Mouse (Mus musculus) heart, embryonic 16.5 days (tissue): ENCODE results near the gene Lrp1. TPM values are rescaled to one million over a fixed set of nuclear protein-coding genes. Genes with fewer than 3 reads are reported as not detected.

Experiments used
- ATAC-seq: fragments of 200-750 bp; cut with Nextera tagmentation; replicated peaks from 2 replicates; pipeline ENCODE4 v1.8.0; 2017; ENCODE audit warnings: moderate number of reproducible peaks; ENCODE audit not compliant: insufficient read depth, low FRiP score; ENCODE audit errors: extremely low read depth
- H3K27ac ChIP-seq: fragments of 300-500 bp; sonication (generic); 2 replicates; pipeline ENCODE4 v1.5.1; 2014; ENCODE audit warnings: mild to moderate bottlenecking, low read length, control low read depth, moderate library complexity
- H3K27me3 ChIP-seq: fragments of 300-500 bp; sonication (generic); 2 replicates; pipeline ENCODE4 v1.6.1; 2014; ENCODE audit warnings: low read length, mixed read lengths; ENCODE audit not compliant: control insufficient read depth, insufficient read depth
- H3K36me3 ChIP-seq: fragments of 300-500 bp; sonication (generic); 2 replicates; pipeline ENCODE4 v1.6.1; 2014; ENCODE audit not compliant: control insufficient read depth, insufficient read depth
- H3K4me1 ChIP-seq: fragments of 300-500 bp; sonication (generic); 2 replicates; pipeline ENCODE4 v1.6.1; 2014; ENCODE audit warnings: low read length, mixed read lengths; ENCODE audit not compliant: control insufficient read depth, insufficient read depth
- H3K4me2 ChIP-seq: fragments of 300-500 bp; sonication (generic); 2 replicates; pipeline ENCODE4 v1.6.1; 2014; ENCODE audit warnings: low read depth, mild to moderate bottlenecking, control low read depth, low read length
- H3K4me3 ChIP-seq: fragments of 300-500 bp; sonication (generic); 2 replicates; pipeline ENCODE4 v1.5.1; 2014; ENCODE audit warnings: mild to moderate bottlenecking, control low read depth, low read length
- H3K9ac ChIP-seq: fragments of 300-500 bp; sonication (generic); 2 replicates; pipeline ENCODE4 v1.6.1; 2014; ENCODE audit warnings: low read length, control low read depth
- H3K9me3 ChIP-seq: fragments of 300-500 bp; sonication (generic); replicated peaks from 2 replicates; pipeline ENCODE4 v1.6.1; 2016; ENCODE audit warnings: low read length; ENCODE audit not compliant: control insufficient read depth
- WGBS: fragments of 180-500 bp; shearing (Covaris S2); extraction: QIAGEN DNeasy Blood & Tissue Kit; methylation state at CpG from one replicate; pipeline ENCODE4 v1.1.7; 2014; 5-methylcytosine and 5-hydroxymethylcytosine counted together
- polyA plus RNA-seq: library from polyadenylated mRNA; unstranded; fragments of >200 nt; fragmentation: Nextera tagmentation; extraction: Ambion mirVana; gene quantifications from 2 replicates; pipeline ENCODE4 v1.2.1, GENCODE M21; 2015

Lrp1 gene
- polyA plus RNA-seq, 1 experiment from 2014 or later: 33.4 TPM

DNA sequence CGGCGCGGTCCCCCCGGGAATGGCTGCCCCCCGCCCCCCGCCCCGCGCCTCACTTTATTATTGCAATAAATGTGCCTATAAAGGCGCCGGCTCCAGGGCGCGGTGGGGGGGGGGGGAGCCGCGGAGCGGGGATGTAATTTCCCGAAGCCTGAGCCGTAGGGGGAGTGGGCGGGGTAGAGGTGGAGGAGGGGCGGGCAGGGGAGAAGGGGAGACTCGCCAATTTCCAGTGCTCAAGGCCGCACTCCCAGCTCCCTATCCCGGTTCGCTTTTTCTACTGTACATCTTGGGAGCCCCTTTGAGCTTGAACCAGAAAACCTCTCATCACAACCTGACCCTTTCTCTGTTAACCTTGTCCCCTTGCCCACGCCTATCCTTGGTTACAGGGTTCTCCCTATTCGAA, 90.0 kb downstream of the Lrp1 start:
- Histone ChIP-seq H3K9me3 (no peaks in the 10 kb centered on the region), H3K4me2 (peak overlapping the region; percentile 14; the same call in 1 of the 2 replicates), H3K36me3 (no peaks in the 10 kb centered on the region), H3K27me3 (peaks cover 97% of the 10 kb centered on the region), H3K9ac (no peak overlapping the region), H3K4me3 (no peak overlapping the region; the same call in 1 of the 2 replicates), H3K27ac (no peak overlapping the region), H3K4me1 (peaks cover 23% of the 10 kb centered on the region)
- 2% methylated on average over 25 of the region's 25 CpGs for WGBS
- ATAC-seq: no peak

DNA sequence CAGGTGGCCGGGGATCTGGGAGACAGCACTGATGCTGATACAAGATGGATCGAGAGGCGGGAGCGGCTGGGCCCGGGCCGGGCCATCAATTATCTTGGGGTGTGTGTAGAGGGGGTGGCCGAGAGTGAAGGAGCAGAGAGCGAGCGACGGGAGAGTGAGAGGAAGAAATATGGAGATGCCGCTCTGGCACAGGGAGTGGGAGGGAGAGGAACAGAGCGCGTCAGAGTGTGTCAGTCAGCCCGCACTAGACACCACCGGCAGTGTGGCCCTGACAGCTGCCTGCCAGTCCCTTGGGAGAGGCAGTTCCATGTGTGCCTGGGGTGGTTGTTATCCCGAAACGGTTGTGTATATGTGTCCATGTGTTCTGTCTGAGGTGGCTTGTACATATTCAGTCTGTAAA, 93.5 kb downstream of the Lrp1 start:
- no peak for ATAC-seq
- H3K36me3 ChIP-seq: no peaks in the 10 kb centered on the region
- no peak overlapping the region for H3K27ac ChIP-seq
- H3K9ac ChIP-seq: no peak overlapping the region
- peaks cover 87% of the 10 kb centered on the region for H3K27me3 ChIP-seq
- H3K4me1 ChIP-seq: peaks cover 16% of the 10 kb centered on the region
- no peaks in the 10 kb centered on the region for H3K9me3 ChIP-seq
- no peak overlapping the region for H3K4me3 ChIP-seq
- 5% methylated on average over 17 of the region's 17 CpGs for WGBS
- no peak overlapping the region for H3K4me2 ChIP-seq

DNA sequence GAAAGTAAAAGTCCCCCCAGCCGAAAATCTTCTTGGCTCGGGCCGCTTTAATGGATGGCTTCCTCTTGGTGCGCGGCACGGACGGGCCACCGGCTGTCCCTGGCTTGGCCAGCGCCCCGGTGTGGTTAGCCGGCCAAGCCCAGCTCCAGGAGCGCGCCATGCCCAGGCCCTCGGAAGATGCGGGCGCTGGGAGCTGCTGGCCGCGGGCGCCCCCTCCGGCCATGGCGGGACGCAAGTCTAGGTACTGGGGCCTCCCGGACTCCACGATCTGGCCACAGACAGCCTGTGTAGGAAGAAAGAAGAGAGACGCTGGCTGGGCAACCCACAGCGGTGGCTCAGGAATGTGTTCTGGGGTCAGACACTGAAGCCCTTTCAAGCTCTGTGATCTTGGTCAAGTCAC, 94.3 kb downstream of the Lrp1 start:
- Histone ChIP-seq H3K27me3 (peaks cover 79% of the 10 kb centered on the region), H3K9me3 (no peaks in the 10 kb centered on the region), H3K36me3 (no peaks in the 10 kb centered on the region), H3K4me3 (peak overlapping the region; percentile 48), H3K9ac (peak overlapping the region; percentile 42; the same call in 1 of the 2 replicates), H3K27ac (no peak overlapping the region), H3K4me1 (peaks cover 19% of the 10 kb centered on the region), H3K4me2 (peak overlapping the region; percentile 66)
- WGBS: under 1% methylated on average over 26 of the region's 26 CpGs
- ATAC-seq: 0 out of 2 replicates have a peak, but pooled peaks have one; percentile 15

DNA sequence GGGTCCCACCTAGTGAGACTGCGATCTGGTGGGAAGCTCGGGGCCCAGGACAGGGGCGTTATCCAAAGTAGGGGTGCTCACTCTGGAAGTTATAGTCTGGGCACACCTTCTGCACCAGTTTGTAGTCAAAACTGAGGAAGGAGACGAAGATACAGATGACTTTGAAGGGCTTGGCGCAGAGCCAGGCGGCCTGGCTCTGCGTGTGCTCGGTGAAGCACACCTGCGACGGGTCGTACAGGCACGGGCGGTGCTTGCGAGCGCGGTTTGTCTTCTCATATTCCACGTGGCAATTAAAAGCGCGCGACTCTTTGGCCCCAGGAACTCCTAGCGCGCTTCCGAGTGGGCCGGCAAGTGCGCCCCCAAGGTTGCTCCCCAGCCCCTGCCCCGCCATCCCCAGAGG, 94.9 kb downstream of the Lrp1 start:
- WGBS: under 1% methylated on average over 26 of the region's 26 CpGs
- ATAC-seq: no peak
- Histone ChIP-seq H3K4me3 (peak overlapping the region; percentile 48), H3K36me3 (no peaks in the 10 kb centered on the region), H3K9ac (peak overlapping the region; percentile 42; the same call in 1 of the 2 replicates), H3K4me1 (peaks cover 25% of the 10 kb centered on the region), H3K4me2 (peak overlapping the region; percentile 66), H3K27me3 (peaks cover 72% of the 10 kb centered on the region), H3K9me3 (no peaks in the 10 kb centered on the region), H3K27ac (no peak overlapping the region)

DNA sequence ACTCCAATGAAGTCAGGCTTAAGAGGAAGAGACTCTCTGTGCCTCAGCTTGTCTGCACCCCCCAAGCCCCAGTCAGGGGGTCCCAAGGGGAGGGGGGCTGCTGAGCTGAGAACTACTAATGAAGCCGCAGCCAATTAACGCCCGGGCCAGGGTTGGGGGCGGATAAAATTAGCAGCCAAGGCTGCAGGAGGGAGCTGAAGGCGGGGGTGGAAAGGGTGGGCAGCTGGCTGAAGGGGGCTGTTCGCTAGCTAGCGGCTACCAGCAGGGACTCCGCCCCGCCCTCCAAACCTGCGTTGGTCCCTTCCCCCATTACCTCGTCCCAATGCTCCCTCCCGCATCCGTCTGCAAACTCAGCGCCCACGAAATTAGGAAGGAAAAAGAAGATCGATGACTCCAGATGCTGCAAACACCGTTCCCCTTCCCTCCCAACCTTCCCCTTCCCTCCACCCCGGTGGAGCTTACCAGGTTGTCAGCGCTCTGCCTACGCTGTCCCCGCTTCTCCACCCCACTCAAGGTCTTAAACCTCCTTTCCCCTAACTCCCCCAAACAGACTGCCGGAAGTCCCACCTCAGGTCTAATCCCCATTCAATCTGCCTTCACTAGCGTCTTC, 96.2 kb downstream of the Lrp1 start:
- H3K4me1 ChIP-seq: peaks cover 24% of the 10 kb centered on the region
- no peak overlapping the region for H3K4me3 ChIP-seq
- peaks cover 59% of the 10 kb centered on the region for H3K27me3 ChIP-seq
- 6% methylated on average over 23 of the region's 23 CpGs for WGBS
- no peak overlapping the region for H3K9ac ChIP-seq
- no peak for ATAC-seq
- H3K4me2 ChIP-seq: no peak overlapping the region
- no peak overlapping the region for H3K27ac ChIP-seq
- H3K36me3 ChIP-seq: peaks cover 3% of the 10 kb centered on the region
- no peaks in the 10 kb centered on the region for H3K9me3 ChIP-seq

DNA sequence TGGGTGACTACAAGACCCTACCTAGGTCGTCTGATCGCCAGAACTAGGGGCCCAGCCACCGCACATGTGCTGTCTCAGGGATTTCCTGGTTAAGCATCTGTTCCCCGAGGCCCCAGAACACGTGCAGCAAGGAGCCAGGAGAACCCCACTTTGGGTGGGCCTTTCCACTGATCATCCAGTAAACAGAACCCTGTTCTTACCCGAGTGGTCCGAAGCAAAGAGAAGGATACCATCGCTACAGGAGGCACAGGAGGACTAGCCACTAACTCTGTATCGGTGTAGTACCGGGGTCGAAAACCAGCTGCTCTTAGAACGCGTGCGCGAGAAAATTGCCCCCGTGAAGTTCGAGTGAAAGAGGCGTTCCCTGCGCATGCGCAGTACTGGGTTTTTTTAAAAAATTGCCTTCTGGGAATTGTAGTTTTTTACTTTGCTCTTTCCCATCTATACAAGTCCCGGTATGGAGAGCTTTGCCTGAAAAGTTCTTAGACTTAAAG, 98.8 kb downstream of the Lrp1 start, which contains the start of gene Shmt2:
Gene Shmt2 (minus strand): TSS at position 357 of the 494 bp plus-strand sequence.
- peak; percentile 54 for ATAC-seq
- H3K27ac ChIP-seq: no peak within 1 kb of the TSS
- peak within 1 kb of the TSS; percentile 78 for H3K4me2 ChIP-seq
- peak within 1 kb of the TSS; percentile 80 for H3K4me3 ChIP-seq
- H3K36me3 ChIP-seq: peaks cover 25% of the 10 kb centered on the region
- H3K27me3 ChIP-seq: peaks cover 34% of the 10 kb centered on the region
- H3K4me1 ChIP-seq: peaks cover 26% of the 10 kb centered on the region
- H3K9me3 ChIP-seq: no peaks in the 10 kb centered on the region
- H3K9ac ChIP-seq: peak within 1 kb of the TSS; percentile 74
- WGBS: under 1% methylated on average over 21 of the region's 21 CpGs

DNA sequence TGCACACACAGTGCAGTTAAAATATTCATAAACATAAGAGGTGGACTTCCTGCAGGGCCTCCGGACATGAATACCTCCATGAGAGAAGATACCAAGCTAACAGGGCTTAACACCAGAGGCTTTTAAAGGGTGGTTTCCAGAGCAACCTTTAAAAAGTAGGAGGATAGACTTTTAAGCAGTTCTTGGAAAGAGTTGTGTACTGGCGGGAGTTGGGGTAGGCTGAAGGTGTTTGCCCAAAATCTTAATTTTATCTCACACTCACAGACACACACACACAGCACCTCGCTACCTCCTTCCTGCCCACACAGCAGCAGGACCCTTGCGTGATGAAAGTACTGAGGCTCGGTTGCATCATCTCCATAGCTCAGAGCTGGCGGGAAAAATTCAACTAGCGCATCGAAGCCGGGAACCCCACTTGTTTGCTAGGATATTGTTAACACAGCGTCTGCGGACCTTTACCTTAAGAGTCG, 99.3 kb downstream of the Lrp1 start:
- peak overlapping the region; percentile 78 for H3K4me2 ChIP-seq
- peaks cover 25% of the 10 kb centered on the region for H3K36me3 ChIP-seq
- ATAC-seq: no peak; the same call in 1 of the 2 replicates
- WGBS: 6% methylated on average over 12 of the region's 12 CpGs
- peak overlapping the region; percentile 74 for H3K9ac ChIP-seq
- H3K27me3 ChIP-seq: peaks cover 29% of the 10 kb centered on the region
- H3K4me3 ChIP-seq: peak overlapping the region; percentile 80
- H3K9me3 ChIP-seq: no peaks in the 10 kb centered on the region
- H3K27ac ChIP-seq: no peak overlapping the region
- H3K4me1 ChIP-seq: peaks cover 30% of the 10 kb centered on the region

DNA sequence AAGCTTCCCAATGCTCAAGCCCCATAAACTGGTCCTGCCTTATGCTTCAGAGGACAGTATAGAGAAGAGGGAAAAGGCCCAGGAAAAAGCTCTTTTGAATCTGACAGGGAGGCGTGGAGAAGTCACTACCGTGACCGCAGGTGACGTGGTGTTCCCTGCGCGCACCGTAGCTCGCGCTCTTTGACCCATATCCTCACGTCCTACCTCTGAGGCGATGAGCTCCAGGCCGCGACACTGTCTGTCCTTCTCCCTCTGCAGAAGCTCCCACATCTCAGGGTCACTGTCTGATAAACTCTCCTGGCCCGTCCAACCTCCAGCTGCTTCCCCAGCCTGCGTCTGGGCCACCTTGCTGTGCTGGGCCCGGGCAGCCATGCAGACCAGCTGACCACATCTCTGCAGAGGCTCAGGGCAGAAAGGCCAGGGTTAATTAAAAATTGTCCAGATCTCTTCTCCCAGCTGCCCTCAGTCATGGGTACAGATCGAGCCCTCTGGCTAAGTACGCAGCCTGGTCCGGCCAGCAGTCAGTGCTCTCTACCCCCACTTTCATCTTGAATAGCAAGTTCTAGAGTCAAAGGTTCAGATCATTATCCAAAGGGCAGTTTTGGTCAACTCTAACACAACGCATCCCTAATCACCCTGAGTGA, 100.1 kb downstream of the Lrp1 start:
- Histone ChIP-seq H3K9ac (peak overlapping the region; percentile 74), H3K4me3 (peak overlapping the region; percentile 80), H3K4me2 (peak overlapping the region; percentile 78), H3K27ac (no peak overlapping the region), H3K36me3 (peaks cover 25% of the 10 kb centered on the region), H3K9me3 (no peaks in the 10 kb centered on the region), H3K4me1 (peaks cover 30% of the 10 kb centered on the region), H3K27me3 (peaks cover 21% of the 10 kb centered on the region)
- 80% methylated on average over 20 of the region's 20 CpGs for WGBS
- no peak for ATAC-seq
